ENCODE assay signal across 19 mouse cellular contexts in the genomic region with DNA sequence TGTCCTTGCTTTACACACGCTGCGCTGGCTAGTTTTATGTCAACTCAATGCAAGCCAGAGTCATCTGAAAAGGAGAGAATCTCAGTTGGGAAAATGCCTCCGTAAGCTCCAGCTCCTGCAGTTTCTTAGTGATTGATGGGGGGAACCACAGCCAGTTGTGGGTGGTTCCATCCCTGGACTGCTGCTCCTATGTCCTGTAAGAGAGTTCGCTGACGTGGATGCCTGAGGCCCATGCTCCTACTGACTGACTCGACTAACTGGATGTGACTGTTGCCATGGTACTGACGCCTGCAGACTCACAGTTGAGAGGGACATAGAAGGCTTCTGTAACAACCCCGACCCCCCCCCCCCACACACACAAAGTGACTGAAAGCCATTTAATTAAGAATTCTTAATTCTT. TPM values are rescaled to one million over a fixed set of nuclear protein-coding genes. Genes with fewer than 3 reads are reported as not detected.
DNase-seq lines count a peak whose midpoint lies in the region; ATAC-seq and TF ChIP-seq lines count a peak whose summit lies in the region.
"Had no signal": no experiment of that assay in that cellular context is flagged by ENCODE, and none has a peak within 500 bp of the region (broad histone marks: within the 10 kb centered on the region; RNA-seq: fewer than 3 reads in every experiment).

No protein-coding gene starts in this region.

- H3K9ac ChIP-seq in lung, embryonic 14.5 days = no peak overlapping the region
- H3K9ac ChIP-seq in kidney, embryonic 16.5 days (replicated peaks; ENCODE audit: low read length) = no peak overlapping the region
- H3K9ac ChIP-seq in intestine, embryonic 15.5 days = no peak overlapping the region
- H3K9ac ChIP-seq: forebrain, embryonic 15.5 days; heart, embryonic 13.5 days; liver, embryonic 12.5 days; lung, embryonic 15.5 days; neural tube, embryonic 12.5 days had no signal

- H3K4me3 ChIP-seq in lung, embryonic 14.5 days (ENCODE audit: low read depth, low read length) = no peak overlapping the region
- no peak overlapping the region for H3K4me3 ChIP-seq in kidney, embryonic 16.5 days (ENCODE audit: low read length)
- no peak overlapping the region for H3K4me3 ChIP-seq in intestine, embryonic 15.5 days (replicated peaks)
- H3K4me3 ChIP-seq: erythroblast, embryonic 14.5 days; forebrain, embryonic 15.5 days; heart, embryonic 13.5 days; left cerebral cortex, adult 2 months; liver, embryonic 12.5 days; lung, embryonic 15.5 days; neural tube, embryonic 12.5 days had no signal

- no peak for TF ChIP-seq CTCF in lung, embryonic 14.5 days (IDR thresholded peaks at IDR 0.05; ENCODE audit: low read depth)

- peak; percentile 45 for DNase-seq in adrenal gland, postnatal 14 days
- DNase-seq in adrenal gland, postnatal 4 days (ENCODE audit: low spot score in 2 of 2) = no peak
- peak; percentile 12 for DNase-seq in lung, embryonic 14.5 days
- no peak for DNase-seq in lung, postnatal 4 days
- DNase-seq in retina, postnatal 1 day = peak; percentile 84
- DNase-seq in layer of hippocampus, adult 11-12 months (ENCODE audit: low spot score) = no peak
- DNase-seq: embryo, embryonic 11 days; heart, postnatal 36 days; right cerebral cortex, postnatal 14 days; thymus, postnatal 14 days had no signal

- WGBS in lung, embryonic 14.5 days = 54% methylated on average over 8 of the region's 8 CpGs
- 51% methylated on average over 8 of the region's 8 CpGs for WGBS in kidney, embryonic 16.5 days
- WGBS in intestine, embryonic 15.5 days = 57% methylated on average over 8 of the region's 8 CpGs

- no peaks in the 10 kb centered on the region for H3K27me3 ChIP-seq in lung, embryonic 14.5 days (ENCODE audit: insufficient read depth, low read length)
- no peaks in the 10 kb centered on the region for H3K27me3 ChIP-seq in kidney, embryonic 16.5 days (ENCODE audit: insufficient read depth, low read length)
- no peaks in the 10 kb centered on the region for H3K27me3 ChIP-seq in intestine, embryonic 15.5 days (replicated peaks)
- H3K27me3 ChIP-seq: forebrain, embryonic 15.5 days; heart, embryonic 13.5 days; liver, embryonic 12.5 days; lung, embryonic 15.5 days; neural tube, embryonic 12.5 days had no signal

- H3K9me3 ChIP-seq in lung, embryonic 14.5 days (ENCODE audit: low read depth, low read length) = no peaks in the 10 kb centered on the region
- no peaks in the 10 kb centered on the region for H3K9me3 ChIP-seq in kidney, embryonic 16.5 days (ENCODE audit: low read length)
- H3K9me3 ChIP-seq in intestine, embryonic 15.5 days = no peaks in the 10 kb centered on the region
- H3K9me3 ChIP-seq: forebrain, embryonic 15.5 days; heart, embryonic 13.5 days; liver, embryonic 12.5 days; lung, embryonic 15.5 days; neural tube, embryonic 12.5 days had no signal

- H3K27ac ChIP-seq in lung, embryonic 14.5 days (ENCODE audit: low read depth) = no peak overlapping the region
- H3K27ac ChIP-seq in kidney, embryonic 16.5 days (ENCODE audit: low read length) = no peak overlapping the region
- no peak overlapping the region for H3K27ac ChIP-seq in intestine, embryonic 15.5 days
- H3K27ac ChIP-seq: forebrain, embryonic 15.5 days; heart, embryonic 13.5 days; left cerebral cortex, adult 2 months; liver, embryonic 12.5 days; lung, embryonic 15.5 days; neural tube, embryonic 12.5 days had no signal

- H3K36me3 ChIP-seq in lung, embryonic 14.5 days (ENCODE audit: insufficient read depth) = peaks cover 53% of the 10 kb centered on the region
- H3K36me3 ChIP-seq in kidney, embryonic 16.5 days (ENCODE audit: insufficient read depth, low read length) = peaks cover 21% of the 10 kb centered on the region
- peaks cover 15% of the 10 kb centered on the region for H3K36me3 ChIP-seq in intestine, embryonic 15.5 days

- peaks cover under 1% of the 10 kb centered on the region; the same call in 1 of the 2 replicates for H3K4me1 ChIP-seq in lung, embryonic 14.5 days (ENCODE audit: insufficient read depth)
- H3K4me1 ChIP-seq in kidney, embryonic 16.5 days (ENCODE audit: insufficient read depth, low read length) = peaks cover 7% of the 10 kb centered on the region; the same call in 1 of the 2 replicates
- peaks cover 18% of the 10 kb centered on the region for H3K4me1 ChIP-seq in intestine, embryonic 15.5 days (replicated peaks)

- ATAC-seq in lung, embryonic 14.5 days (ENCODE audit: insufficient read depth) = no peak
- ATAC-seq in kidney, embryonic 16.5 days (ENCODE audit: low FRiP score, low TSS enrichment) = peak; percentile 53; the same call in 1 of the 2 replicates
- no peak for ATAC-seq in intestine, embryonic 15.5 days
- ATAC-seq: forebrain, embryonic 15.5 days; liver, embryonic 12.5 days had no signal

- no peak overlapping the region for H3K4me2 ChIP-seq in lung, embryonic 14.5 days
- no peak overlapping the region for H3K4me2 ChIP-seq in kidney, embryonic 16.5 days (replicated peaks; ENCODE audit: low read depth, low read length)
- no peak overlapping the region for H3K4me2 ChIP-seq in intestine, embryonic 15.5 days (replicated peaks)
- H3K4me2 ChIP-seq: forebrain, embryonic 15.5 days; heart, embryonic 13.5 days; liver, embryonic 12.5 days; lung, embryonic 15.5 days; neural tube, embryonic 12.5 days had no signal

RNA-seq across cellular contexts. Expression of gene Tmem11, which starts 11.2 kb away (rescaled TPM):
- total RNA-seq in adrenal gland, postnatal 14 days (2021) = 48.9 and 49.8 TPM in 2 replicates
- 10 to 100 TPM; 41.5 to 42.7 TPM for total RNA-seq in adrenal gland, postnatal 4 days (2021)
- 66.4 and 73.4 TPM in 2 replicates for polyA plus RNA-seq in lung, embryonic 14.5 days (2014; fragmentation: Nextera tagmentation; extraction: Ambion mirVana)
- polyA plus RNA-seq in kidney, embryonic 16.5 days (2015; fragmentation: Nextera tagmentation; extraction: Ambion mirVana) = 72.0 and 79.6 TPM in 2 replicates
- polyA plus RNA-seq in intestine, embryonic 15.5 days (2015; fragmentation: Nextera tagmentation; extraction: Ambion mirVana) = 62.9 and 70.9 TPM in 2 replicates

RNA-seq across cellular contexts. Expression of gene Dhrs7b, which starts 37.5 kb away (rescaled TPM):
- total RNA-seq in adrenal gland, postnatal 14 days (2021) = 42.8 and 44.0 TPM in 2 replicates
- 10 to 100 TPM; 23.5 to 24.3 TPM for total RNA-seq in adrenal gland, postnatal 4 days (2021)
- polyA plus RNA-seq in lung, embryonic 14.5 days (2014; fragmentation: Nextera tagmentation; extraction: Ambion mirVana) = 34.4 and 36.3 TPM in 2 replicates
- polyA plus RNA-seq in kidney, embryonic 16.5 days (2015; fragmentation: Nextera tagmentation; extraction: Ambion mirVana) = 41.7 and 42.8 TPM in 2 replicates
- polyA plus RNA-seq in intestine, embryonic 15.5 days (2015; fragmentation: Nextera tagmentation; extraction: Ambion mirVana) = 55.4 and 56.9 TPM in 2 replicates

RNA-seq across cellular contexts. Expression of gene Natd1, which starts 46.6 kb away (rescaled TPM):
- total RNA-seq in adrenal gland, postnatal 14 days (2021) = 17.9 and 18.4 TPM in 2 replicates
- total RNA-seq in adrenal gland, postnatal 4 days (2021) = 10 to 100 TPM; 30.8 TPM
- polyA plus RNA-seq in lung, embryonic 14.5 days (2014; fragmentation: Nextera tagmentation; extraction: Ambion mirVana) = 19.1 and 24.5 TPM in 2 replicates
- 29.9 and 31.2 TPM in 2 replicates for polyA plus RNA-seq in kidney, embryonic 16.5 days (2015; fragmentation: Nextera tagmentation; extraction: Ambion mirVana)
- 9.6 and 11.9 TPM in 2 replicates for polyA plus RNA-seq in intestine, embryonic 15.5 days (2015; fragmentation: Nextera tagmentation; extraction: Ambion mirVana)

RNA-seq across cellular contexts. Expression of gene Shmt1, which starts 56.4 kb away (rescaled TPM):
- 87.9 and 89.6 TPM in 2 replicates for total RNA-seq in adrenal gland, postnatal 14 days (2021)
- total RNA-seq in adrenal gland, postnatal 4 days (2021) = 100 to 1,000 TPM in 1 of 2 experiments, 10 to 100 TPM in 1; 93.3 to 105 TPM
- 62.0 and 63.6 TPM in 2 replicates for polyA plus RNA-seq in lung, embryonic 14.5 days (2014; fragmentation: Nextera tagmentation; extraction: Ambion mirVana)
- polyA plus RNA-seq in kidney, embryonic 16.5 days (2015; fragmentation: Nextera tagmentation; extraction: Ambion mirVana) = 79.4 and 84.6 TPM in 2 replicates
- 108 and 115 TPM in 2 replicates for polyA plus RNA-seq in intestine, embryonic 15.5 days (2015; fragmentation: Nextera tagmentation; extraction: Ambion mirVana)
- polyA plus RNA-seq: erythroblast, embryonic 14.5 days had no signal

Comparison
In these comparisons a context has a peak if more than half of its experiments do, and no peak if none do; other contexts are left out.
1. DNase-seq: peak in adrenal gland, postnatal 14 days (single experiment), lung, embryonic 14.5 days (single experiment) and retina, postnatal 1 day (single experiment); none in adrenal gland, postnatal 4 days (0 of 2), lung, postnatal 4 days (0 of 2) and layer of hippocampus, adult 11-12 months (single experiment).